Mouse (Mus musculus) large intestine, adult 2 months (tissue): ENCODE data around the gene Gprin1. TPM values are rescaled to one million over a fixed set of nuclear protein-coding genes. Genes with fewer than 3 reads are reported as not detected.

ENCODE experiments used
- DNase-seq: peaks from one replicate; pipeline ENCODE4 v3.0.0-alpha.2; 2012; ENCODE audit warnings: low read depth, low spot score
- WGBS: fragments of 180-500 bp; shearing (Covaris S2); methylation state at CpG from one replicate; pipeline ENCODE4 v1.1.7; 2018; 5-methylcytosine and 5-hydroxymethylcytosine counted together
- polyA plus RNA-seq: library from polyadenylated mRNA; depleted of rRNA; stranded (reverse); fragments of >200 nt; gene quantifications from 2 replicates; pipeline ENCODE4 v1.2.3, GENCODE M21; 2012

Gene Gprin1
- polyA plus RNA-seq, 1 experiment, result 0.41 TPM

DNA sequence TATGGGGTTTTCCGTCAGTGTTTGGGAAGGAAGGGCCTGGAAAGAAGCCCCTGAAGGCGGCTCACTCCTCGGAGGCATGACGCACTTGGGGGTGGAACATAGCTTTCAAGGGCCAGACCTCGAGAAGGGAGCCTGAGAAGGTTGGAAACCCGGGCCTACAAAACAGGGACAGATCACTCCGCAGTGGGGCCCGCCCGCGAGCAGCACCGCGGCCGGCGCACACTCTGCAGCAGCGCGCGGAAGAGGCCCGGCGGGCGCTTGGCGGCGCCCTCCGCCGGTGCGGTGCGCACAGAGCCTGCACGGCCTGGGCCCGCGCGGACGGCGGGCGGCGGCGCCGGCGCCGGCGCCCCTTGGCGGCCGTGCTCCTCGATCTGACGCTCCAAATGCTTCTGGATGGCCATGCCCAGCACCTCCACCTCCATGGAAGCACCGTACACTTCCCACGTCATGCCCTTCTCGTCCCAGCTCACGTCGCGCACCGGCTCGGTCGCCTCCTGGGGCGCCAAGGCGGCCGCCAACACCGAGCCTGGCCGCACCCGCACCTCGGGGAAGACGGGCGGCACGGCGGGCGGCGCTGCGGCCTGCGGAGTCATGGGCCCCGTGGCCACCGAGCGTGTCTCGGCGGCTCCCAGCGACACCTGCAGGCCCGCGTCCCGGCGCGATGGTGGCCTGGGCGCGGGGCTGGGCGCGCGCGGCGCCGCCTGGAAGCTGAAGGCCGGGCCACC is 12.0 kb downstream of the Gprin1 start:
- 3% methylated on average over 86 of the region's 87 CpGs for WGBS
- no peak for DNase-seq

DNA sequence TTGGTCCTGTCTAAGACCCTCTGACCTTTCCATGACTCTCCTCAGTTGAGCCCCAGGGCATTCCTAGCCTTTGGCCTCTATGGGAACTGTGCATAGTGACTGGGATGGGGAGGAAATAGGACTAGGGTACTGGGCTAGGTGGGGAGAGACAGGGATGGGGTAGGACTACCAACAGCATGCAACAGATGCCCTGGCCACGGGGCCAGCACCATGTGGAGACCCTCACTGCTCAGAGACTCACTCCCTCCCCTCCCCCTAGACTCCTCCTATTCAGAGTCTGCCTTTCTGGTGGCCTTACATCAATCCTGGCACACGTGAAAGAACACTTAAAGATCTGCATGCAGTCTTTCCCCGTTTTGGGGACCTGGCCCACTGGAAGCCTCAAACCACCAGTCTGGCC is 12.7 kb downstream of the Gprin1 start:
- no peak for DNase-seq
- WGBS, result 27% methylated on average over 3 of the region's 3 CpGs

DNA sequence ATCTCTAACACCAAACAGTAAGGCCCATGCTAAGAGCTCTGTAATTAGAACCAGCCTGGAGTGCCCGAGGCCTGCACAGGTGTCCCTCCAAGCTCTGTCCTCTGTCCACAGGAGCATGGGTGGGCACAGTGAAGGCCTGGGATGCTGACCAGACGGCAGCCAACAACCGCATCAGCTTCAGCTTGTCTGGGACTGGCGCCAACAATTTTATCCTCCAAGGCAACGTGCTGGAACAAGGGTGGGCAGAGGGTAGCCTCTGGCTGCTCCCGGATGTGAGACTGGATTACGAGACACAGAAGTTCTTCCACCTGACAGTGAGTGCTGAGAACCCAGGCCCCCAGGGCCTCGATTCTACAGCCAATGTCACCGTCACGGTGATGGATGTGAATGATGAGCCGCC is 23.5 kb downstream of the Gprin1 start:
- DNase-seq, result no peak
- WGBS, result 69% methylated on average over 11 of the region's 11 CpGs

DNA sequence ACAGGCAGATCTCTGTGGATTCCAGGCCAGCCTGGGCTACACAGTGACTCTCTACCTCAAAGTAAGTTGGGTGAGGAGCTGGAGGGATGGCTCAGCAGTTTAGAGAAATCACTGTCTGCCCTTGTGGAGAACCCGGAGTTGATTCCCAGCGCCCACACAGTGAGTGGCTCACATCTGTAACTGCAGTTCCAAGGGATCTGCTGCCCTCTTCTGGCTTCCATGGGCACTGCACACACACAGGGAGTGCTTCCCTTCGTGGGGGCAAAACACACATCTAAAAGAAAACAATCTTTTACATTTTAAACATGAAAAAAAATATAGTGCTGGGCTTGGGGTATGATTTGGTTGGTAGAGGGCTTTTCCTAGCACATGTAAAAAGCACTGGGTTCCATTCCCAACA is 26.5 kb downstream of the Gprin1 start:
- WGBS, result 93% methylated on average over 3 of the region's 3 CpGs
- no peak for DNase-seq

DNA sequence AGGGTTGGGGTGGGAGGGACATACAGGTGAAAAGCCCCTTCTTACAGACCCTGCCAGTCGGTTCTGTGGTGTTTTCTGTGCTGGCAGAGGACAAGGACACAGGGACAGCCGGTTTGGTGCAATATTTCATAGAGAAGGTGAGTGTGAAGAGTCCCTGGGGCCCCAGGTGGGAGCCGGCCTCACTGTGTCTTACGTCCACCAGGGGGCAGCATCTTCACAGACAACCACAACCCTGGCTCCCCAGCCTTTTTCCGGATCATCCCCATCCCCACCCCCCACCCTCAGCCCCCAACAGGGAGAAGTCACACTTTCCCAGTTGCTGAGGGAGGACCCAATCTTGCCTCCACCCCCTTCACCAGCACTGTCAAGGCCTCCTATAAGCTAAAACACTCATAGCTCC is 32.8 kb downstream of the Gprin1 start:
- WGBS, result 8% methylated on average over 5 of the region's 5 CpGs
- no peak for DNase-seq

DNA sequence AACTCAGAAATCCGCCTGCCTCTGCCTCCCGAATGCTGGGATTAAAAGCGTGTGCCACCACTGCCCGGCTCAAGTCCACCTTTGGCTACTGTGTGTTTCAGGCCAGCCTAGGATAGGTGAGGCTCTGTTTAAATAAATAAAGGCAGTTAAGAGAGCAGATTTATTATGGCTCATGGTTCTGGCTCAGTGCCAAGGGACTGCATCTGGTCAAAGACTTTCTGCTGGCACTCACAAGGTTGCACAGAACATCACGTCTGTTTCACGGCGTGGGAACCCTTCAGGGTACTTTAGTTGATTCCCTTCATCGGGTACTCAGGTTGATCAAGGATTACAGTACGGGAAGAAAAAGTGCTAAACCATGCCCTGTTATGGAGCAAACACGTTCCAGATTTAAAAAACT is 34.7 kb downstream of the Gprin1 start:
- 27% methylated on average over 10 of the region's 10 CpGs for WGBS
- no peak for DNase-seq

DNA sequence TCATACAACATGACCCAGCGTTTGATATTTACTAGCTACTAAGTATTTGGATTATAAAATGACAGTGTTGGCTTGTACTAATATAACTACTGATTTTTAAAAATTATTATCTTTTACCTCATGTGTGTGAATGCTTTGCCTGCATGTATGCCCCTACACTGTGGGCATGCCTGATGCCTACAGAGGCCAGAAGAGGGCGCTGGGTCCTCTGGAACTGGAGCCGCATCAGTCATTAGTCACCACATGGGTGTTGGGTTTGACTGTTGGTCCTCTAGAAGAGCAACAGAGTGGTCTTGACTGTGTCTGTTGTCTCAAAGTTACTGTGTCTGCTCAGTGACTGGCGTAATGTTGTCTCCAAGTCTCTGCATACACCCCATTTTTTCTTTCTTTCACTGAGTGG is 35.3 kb downstream of the Gprin1 start:
- DNase-seq, result no peak
- 59% methylated on average over 4 of the region's 4 CpGs for WGBS

DNA sequence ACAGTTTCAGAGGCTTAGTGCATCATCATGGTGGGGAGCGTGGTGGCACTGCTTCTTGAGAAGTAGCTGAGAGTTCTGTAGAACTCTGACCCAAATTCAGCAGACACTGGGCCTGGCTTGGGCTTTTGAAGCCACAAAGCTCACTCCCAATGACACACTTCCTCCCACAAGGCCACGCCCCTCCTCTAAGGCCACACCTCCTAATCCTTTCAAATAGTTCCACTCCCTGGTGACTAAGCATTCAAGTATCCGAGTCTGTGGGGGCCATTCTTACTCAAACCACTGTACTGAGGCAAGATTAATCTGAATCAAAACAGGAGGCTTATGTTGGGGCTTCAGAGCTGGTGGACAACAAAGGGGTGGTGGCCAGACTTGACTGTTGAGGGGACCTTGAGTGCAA is 38.8 kb downstream of the Gprin1 start:
- no peak for DNase-seq
- 81% methylated on average over 3 of the region's 3 CpGs for WGBS

DNA sequence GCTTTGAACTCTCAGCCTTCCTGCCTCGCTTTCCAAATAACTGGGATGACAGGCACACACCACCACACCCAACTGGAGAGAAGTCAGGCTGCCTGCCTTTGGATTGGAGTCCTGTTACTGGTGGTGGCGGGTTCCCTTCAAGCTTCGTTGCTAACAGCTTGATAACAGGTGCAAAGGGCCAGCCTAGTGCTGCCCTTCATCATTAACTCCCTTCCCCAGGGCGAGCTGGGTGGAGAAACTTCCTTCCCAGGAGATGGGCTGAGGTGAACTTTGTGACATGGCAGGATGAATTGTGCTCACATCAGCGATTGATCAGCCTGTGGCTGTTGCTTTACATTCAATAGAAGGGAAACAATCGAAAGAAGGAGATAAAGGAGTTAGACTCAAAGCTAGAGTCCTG is 44.8 kb downstream of the Gprin1 start:
- DNase-seq, result peak; percentile 62
- 15% methylated on average over 6 of the region's 6 CpGs for WGBS

DNA sequence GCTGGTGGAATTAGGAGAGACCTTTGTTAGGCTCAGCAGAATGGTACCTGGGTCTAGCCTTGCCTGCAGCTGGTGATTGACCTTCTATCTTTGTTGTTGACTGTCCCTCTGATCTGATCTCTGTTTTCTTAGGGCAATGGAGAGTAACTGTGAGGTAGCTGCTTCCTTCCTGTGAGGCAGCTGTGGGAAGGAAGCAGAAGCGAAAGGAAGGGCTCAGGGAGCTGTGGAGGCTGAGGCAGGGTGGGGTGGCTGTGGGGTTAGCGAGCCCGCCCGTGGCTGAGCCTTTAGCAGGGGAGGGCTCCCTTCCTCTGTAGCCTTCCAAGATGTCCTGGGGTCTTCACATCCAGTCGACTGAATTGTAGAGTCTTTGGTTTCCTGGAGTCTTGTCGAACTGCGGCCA is 47.2 kb downstream of the Gprin1 start:
- DNase-seq, result no peak
- 67% methylated on average over 7 of the region's 7 CpGs for WGBS

DNA sequence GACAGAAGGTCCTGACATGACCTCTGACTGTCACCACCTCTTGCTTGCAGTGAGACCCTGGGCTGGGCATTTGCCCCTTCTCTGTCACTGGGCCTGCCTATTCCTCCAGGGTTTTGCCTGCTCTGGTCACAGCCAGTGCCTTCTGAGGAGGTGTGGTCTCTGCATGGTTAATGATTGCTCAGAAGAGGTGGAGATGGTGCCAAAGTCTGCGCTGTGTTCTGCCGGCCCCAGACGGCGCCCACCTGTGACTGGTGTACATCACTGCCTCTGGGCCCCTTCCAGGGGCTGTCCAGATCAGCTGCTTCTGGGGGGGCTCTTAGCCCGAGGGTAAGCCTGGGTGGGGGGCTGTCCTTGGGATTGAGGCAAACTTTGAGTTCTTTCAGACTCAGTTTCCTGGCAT is 48.4 kb downstream of the Gprin1 start, which contains the start of gene Cdhr2:
Gene Cdhr2, plus strand, starts transcription at position 219 of the 400 bp plus-strand sequence.
- WGBS, result 22% methylated on average over 5 of the region's 5 CpGs
- DNase-seq, result no peak

DNA sequence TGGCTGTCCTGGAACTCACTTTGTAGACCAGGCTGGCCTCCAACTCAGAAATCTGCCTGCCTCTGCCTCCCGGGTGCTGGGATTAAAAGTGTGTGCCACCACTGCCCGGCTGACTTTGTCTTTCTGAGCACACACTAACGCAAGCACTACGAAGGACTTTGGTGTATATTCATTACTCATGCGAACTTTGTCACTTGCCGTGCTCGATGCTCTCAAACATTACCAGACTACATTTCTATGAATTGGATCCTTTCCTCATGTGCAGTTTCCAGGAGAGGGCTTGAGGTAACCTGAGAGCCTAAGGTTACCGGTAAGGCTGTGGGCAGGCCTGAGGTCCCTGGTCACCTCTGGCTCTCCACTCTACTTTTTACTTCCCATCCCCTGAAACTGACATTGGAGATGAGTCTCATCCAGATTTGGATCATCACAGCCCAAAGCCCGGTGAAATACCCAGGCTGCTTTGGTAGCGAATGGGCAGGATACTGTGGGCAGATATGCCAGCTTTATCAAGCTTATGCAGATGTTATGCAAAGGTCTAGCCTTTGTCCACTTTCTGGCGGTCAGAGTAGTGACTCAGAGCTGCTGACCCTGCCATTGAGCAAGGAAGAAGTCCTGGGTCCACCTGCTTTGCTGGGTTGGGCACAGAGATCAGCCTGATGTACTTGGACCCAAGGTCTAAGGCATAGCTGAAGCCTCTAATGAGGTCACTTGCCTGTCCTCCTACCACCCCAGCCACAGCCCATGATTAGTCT is 54.0 kb downstream of the Gprin1 start:
- no peak for DNase-seq
- WGBS, result 79% methylated on average over 11 of the region's 11 CpGs

DNA sequence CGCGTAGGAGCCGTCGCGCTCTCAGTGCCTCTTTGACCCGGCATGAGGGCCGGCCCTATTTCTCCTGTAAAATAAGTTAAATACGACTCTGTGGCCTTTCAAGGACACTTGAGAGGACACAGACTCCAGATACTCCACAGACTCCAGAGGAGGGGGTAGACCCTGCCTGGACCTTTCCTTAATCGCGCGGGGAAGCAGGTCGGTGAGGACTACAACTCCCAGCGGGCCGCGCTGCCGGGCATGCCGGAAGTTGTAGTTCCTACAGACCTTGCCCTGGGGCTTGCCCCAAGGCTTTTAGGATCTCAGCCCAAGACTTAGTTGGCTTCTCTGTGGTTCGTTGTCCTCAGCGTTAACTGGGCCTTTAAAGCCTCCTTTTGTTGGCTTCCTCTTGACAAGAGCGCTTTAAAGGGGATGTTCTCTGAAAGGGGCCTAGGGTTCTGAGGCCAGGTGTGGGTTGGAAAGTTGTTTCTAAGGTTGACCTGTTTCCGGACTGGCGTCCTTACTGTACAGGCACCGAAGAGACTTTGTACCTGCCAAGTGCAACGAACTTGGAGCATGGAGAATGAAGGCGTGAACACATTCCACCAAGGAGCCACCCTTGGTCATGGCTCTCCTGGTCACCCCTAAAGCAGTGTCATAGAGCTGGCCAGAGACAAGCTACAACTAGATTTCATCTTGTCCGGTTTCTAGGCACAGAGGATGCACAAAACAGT is 55.2 kb downstream of the Gprin1 start:
- DNase-seq, result no peak
- 6% methylated on average over 26 of the region's 26 CpGs for WGBS

DNA sequence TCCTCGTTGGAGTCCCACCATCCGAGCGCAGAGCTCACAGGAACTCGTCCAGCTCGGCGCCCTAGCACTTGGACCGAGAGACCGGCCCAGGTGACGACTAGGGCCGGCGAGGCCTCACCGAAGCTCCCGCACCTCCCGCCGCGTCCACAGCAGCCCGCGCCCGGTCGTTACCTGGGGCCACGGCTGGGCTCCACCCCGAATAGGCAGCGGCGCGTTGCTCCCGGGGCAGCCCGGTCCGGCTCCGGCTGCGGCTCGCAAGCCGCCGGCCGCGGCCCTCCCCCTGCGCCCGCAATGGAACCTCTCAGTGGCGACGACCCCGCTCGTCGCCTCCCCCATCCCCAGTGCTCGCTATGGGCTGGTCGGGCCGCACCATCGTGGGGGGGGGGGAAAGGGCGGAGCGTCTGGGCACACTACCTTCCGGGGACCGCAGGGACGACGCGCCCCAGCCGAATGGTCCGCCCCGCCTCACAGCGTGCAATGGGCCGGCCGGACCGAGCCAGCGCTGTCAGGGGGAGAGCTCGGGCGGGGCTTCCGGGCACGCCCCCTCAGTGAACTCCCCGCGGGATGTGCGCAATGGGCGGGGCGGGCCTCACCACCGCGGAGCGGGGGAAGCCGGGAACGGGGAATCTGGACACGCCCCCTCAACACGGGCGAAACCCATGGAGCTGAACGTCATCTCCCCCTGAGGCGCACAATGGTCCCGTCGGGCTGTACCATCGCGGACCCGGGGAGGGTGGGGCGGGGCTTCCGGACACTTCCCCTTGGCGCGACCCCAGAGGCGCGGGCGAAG is 55.9 kb downstream of the Gprin1 start, which contains the start of gene Rnf44:
Gene Rnf44, minus strand, starts transcription at position 350 of the 790 bp plus-strand sequence.
- no peak for DNase-seq
- under 1% methylated on average over 88 of the region's 92 CpGs for WGBS

DNA sequence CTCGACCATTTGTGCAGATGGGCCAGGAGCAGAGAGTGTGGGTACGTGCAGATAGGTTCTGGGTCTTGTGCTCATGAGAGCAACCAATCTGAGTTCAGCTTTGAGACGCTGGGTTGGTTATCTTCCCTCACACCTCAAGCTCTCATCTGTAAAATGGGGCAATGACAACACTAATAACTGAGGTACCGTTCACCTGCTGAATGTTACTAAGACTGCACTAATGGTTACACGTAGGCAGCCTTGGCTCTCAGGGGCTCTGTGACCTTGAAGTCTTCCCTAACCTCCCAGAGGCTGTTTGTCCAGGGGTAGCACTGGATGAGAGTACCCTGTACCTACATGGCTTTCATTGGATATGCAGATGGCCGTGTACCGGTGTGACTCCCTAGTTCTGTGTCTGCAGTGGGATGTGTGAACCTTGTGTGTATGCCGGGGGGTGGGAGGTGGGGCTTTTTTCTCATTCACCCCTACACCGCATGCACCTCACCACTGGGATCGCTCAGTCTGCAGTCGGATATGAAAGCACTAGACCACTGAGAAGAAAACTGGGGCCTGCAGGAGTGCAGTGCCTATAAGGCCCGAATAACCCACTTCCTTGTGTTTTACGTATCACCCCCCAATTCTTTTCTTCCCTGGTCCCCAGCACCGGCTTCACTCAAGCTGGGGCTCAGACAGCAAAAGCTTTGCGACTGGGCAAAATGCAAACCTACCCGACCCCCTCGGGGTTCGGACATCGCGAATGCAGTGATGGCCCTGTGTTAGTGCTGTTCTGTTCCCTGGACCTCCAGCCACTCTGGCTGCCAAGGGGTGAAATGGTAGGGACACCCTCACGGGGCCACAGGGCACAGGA is 56.7 kb downstream of the Gprin1 start:
- DNase-seq, result no peak
- 3% methylated on average over 21 of the region's 21 CpGs for WGBS

DNA sequence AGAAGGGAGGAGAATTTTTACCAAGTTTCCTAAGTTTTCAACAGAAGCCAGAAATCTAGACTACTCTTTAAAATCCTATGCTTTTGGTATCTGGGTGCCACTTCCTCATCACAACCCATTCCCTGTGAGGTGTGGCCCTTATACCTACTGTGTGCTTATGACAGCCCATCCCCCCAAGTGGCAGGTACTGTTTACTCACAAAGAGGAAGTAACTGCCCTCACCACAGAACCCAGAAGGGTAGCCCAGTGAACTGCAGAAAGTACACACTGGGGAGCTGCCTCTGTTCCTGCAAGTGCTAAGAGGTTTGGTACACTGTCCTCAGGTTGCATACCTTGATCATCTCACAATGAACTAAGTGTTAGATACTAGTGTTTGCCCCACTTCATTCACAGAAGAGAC is 57.9 kb downstream of the Gprin1 start:
- DNase-seq, result no peak

DNA sequence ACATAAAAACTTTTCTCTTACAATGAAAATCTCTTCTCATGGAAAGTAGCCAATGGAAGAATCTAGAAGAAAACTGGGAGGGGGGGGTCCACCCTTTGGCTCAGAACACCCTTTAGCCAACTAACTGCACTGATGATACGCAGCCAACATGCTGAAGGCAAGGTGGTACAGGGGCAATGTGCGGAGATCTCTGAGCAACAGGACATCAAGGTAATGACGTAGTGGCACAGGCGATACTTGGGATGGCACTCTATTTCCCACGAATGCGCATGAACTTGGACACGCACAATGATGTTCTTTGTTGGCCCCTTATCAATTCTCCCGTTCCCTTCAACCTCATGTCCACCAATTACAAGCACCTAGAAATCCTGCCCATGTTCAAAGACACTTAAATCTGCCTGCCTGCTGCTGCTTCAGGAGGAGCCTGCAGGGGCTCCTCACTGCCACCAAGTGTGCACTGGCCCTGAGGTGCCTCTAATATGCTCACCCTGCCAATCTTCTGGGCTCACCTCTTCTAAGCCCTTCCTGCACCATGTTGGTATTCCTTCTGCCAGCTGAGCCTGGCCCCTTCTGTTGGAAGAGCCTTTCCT is 59.4 kb downstream of the Gprin1 start:
- 86% methylated on average over 8 of the region's 8 CpGs for WGBS

DNA sequence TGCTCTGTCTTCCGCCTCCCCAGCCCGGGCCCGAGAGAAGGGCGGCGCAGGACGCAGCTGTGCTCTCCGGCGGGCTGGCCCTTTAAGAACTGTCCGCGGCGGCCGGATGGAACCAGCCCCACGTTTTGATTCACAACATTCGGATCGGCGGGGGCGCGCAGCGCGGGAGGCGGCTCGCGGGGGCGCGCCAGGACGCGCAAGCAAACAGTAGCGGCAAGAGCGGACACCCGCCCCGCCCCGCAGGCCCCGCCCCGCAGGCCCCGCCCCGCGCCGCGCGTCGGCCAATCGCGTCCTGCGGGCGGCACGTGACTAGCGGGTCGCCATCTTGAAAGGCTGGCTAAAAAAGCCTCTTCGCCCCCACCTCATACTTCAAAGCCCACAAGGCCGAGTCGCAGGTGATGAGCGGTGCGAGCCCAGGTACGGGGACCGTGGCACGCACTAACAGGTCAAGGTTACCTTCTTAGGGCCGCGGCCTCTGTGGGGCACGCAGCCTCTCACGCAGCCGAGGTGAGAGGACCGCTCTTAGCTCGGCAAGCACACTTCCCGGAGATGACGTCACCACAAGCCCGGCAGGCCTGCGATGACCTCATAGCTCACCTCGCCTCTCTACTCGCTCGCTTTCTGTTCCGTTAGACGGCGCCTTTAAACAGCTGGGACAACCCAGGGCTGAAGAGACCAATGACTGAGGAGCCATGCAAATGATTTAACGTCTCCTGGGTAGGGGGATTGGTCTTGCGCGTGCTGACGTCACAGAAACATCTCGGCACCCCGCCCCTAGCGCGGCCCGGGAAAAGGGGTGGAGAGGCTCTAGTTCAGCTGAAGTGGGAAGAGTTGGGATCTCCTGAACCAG is 61.9 kb downstream of the Gprin1 start:
- DNase-seq, result no peak
- under 1% methylated on average over 82 of the region's 82 CpGs for WGBS

More for the DNA sequence above, 59.4 kb downstream of the Gprin1 start:
- no peak for DNase-seq
